ENCODE assay signal across 8 mouse cellular contexts in genomic region chr4:130804771-130805361, GRCm38 (mm10). TPM values are rescaled to one million over a fixed set of nuclear protein-coding genes. Genes with fewer than 3 reads are reported as not detected.
A peak's percentile ranks its signal among the peaks of the same experiment; 100 is the strongest.
DNase-seq lines count a peak whose midpoint lies in the region; ATAC-seq lines count a peak whose summit lies in the region.

No protein-coding gene starts in this region.

- peaks cover 64% of the 10 kb centered on the region for H3K4me1 ChIP-seq in heart, embryonic 13.5 days
- peaks cover 14% of the 10 kb centered on the region for H3K4me1 ChIP-seq in heart, embryonic 16.5 days (ENCODE audit: control insufficient read depth, insufficient read depth, low read length)

- no peak overlapping the region for H3K4me2 ChIP-seq in heart, embryonic 13.5 days
- H3K4me2 ChIP-seq in heart, embryonic 16.5 days (ENCODE audit: low read depth, low read length) = no peak overlapping the region

- no peaks in the 10 kb centered on the region for H3K9me3 ChIP-seq in heart, embryonic 13.5 days
- H3K9me3 ChIP-seq in heart, embryonic 16.5 days (replicated peaks; ENCODE audit: control insufficient read depth, low read length) = no peaks in the 10 kb centered on the region

- no peaks in the 10 kb centered on the region for H3K27me3 ChIP-seq in heart, embryonic 13.5 days (replicated peaks)
- H3K27me3 ChIP-seq in heart, embryonic 16.5 days (ENCODE audit: control insufficient read depth, insufficient read depth, low read length) = no peaks in the 10 kb centered on the region

- H3K36me3 ChIP-seq in heart, embryonic 13.5 days = no peaks in the 10 kb centered on the region
- H3K36me3 ChIP-seq in heart, embryonic 16.5 days (ENCODE audit: control insufficient read depth, insufficient read depth) = no peaks in the 10 kb centered on the region

- H3K9ac ChIP-seq in heart, embryonic 13.5 days = peak overlapping the region; percentile 44; the same call in 1 of the 2 replicates
- H3K9ac ChIP-seq in heart, embryonic 16.5 days (ENCODE audit: low read length) = no peak overlapping the region; the same call in 1 of the 2 replicates

- 68% methylated on average over 7 of the region's 7 CpGs for WGBS in heart, embryonic 13.5 days
- WGBS in heart, embryonic 16.5 days = 63% methylated on average over 7 of the region's 7 CpGs

- DNase-seq in heart, adult 8-10 months (ENCODE audit: low spot score) = no peak
- peak; percentile 97 to 98 for DNase-seq in cerebellum, postnatal 10 days
- peak; percentile 52 to 62 for DNase-seq in left cerebral cortex, postnatal 25 days (ENCODE audit: low spot score in 2 of 2)
- peak; percentile 91 for DNase-seq in retina, postnatal 1 day
- no peak for DNase-seq in urinary bladder, postnatal 14 days (ENCODE audit: low spot score)
- no peak for DNase-seq in urinary bladder, postnatal 4 days (ENCODE audit: low spot score in 2 of 2)

- intact Hi-C loops in left cerebral cortex, postnatal 25 days (cut with DNase I) = no loop called here

- H3K27ac ChIP-seq in heart, embryonic 13.5 days (replicated peaks) = peak overlapping the region; percentile 25; the same call in 1 of the 2 replicates
- H3K27ac ChIP-seq in heart, embryonic 16.5 days (ENCODE audit: low read length) = peak overlapping the region; percentile 43; the same call in 1 of the 2 replicates

- no peak for ATAC-seq in heart, embryonic 13.5 days (ENCODE audit: extremely low read depth, insufficient number of reproducible peaks, low FRiP score, low TSS enrichment)
- no peak; the same call in 1 of the 2 replicates for ATAC-seq in heart, embryonic 16.5 days (replicated peaks; ENCODE audit: extremely low read depth, insufficient read depth, low FRiP score)

- H3K4me3 ChIP-seq in heart, embryonic 13.5 days = no peak overlapping the region
- no peak overlapping the region for H3K4me3 ChIP-seq in heart, embryonic 16.5 days (ENCODE audit: low read length)

RNA-seq across cellular contexts. Expression of gene Sdc3, which starts 12.5 kb away (rescaled TPM):
- polyA plus RNA-seq in heart, embryonic 13.5 days (2015; fragmentation: Nextera tagmentation; extraction: Ambion mirVana) = 21.7 and 23.9 TPM in 2 replicates
- total RNA-seq in heart, adult 8-10 months (2022) = 10 to 100 TPM; 24.2 to 48.6 (median 39.2) TPM
- 19.9 and 21.3 TPM in 2 replicates for polyA plus RNA-seq in heart, embryonic 16.5 days (2015; fragmentation: Nextera tagmentation; extraction: Ambion mirVana)
- total RNA-seq in left cerebral cortex, postnatal 25 days (2021) = 100 to 1,000 TPM; 167 to 181 TPM

Comparison
In these comparisons a context has a peak if more than half of its experiments do, and no peak if none do; other contexts are left out.
1. DNase-seq: peak in cerebellum, postnatal 10 days (2 of 2), left cerebral cortex, postnatal 25 days (2 of 2) and retina, postnatal 1 day (single experiment); none in heart, adult 8-10 months (single experiment), urinary bladder, postnatal 14 days (single experiment) and urinary bladder, postnatal 4 days (0 of 2).